19 mouse cellular contexts compared by ENCODE assay signal in the genomic region with DNA sequence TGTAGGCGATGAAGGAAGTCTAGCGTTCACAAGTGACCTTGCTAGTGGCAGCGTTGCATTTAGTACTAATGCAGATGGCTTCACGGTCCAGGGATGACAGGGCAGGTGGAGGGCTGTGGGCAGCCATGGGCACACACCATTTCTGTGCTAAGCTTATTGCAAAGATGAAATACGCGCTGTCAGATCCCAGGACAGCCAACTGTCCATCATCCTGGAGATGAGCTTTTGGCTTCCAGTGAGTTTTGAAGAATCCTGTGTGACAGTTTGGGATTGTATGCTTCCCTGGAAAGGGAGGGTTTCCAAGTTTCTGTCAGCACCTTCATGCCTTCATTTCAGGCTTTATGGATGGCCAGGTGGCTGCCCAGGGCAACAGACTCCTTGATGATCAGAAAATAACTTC.
"Had no signal": no experiment of that assay in that cellular context is flagged by ENCODE, and none has a peak within 500 bp of the region (broad histone marks: within the 10 kb centered on the region; RNA-seq: fewer than 3 reads in every experiment).

No protein-coding gene starts in this region.

- H3K4me3 ChIP-seq: midbrain, embryonic 15.5 days; myocyte; neural tube, embryonic 13.5 days; stomach, embryonic 15.5 days had no signal

- H3K9ac ChIP-seq: liver, embryonic 14.5 days; liver, postnatal 0 days; lung, embryonic 14.5 days; midbrain, embryonic 15.5 days; neural tube, embryonic 13.5 days; stomach, embryonic 15.5 days had no signal

- H3K9me3 ChIP-seq: midbrain, embryonic 15.5 days; neural tube, embryonic 13.5 days; stomach, embryonic 15.5 days had no signal

- H3K36me3 ChIP-seq: midbrain, embryonic 15.5 days; neural tube, embryonic 13.5 days; stomach, embryonic 15.5 days had no signal

- H3K27ac ChIP-seq: liver, embryonic 14.5 days; macrophage; neural tube, embryonic 13.5 days; stomach, embryonic 15.5 days had no signal

- H3K27me3 ChIP-seq: midbrain, embryonic 15.5 days; neural tube, embryonic 13.5 days; stomach, embryonic 15.5 days had no signal

- H3K4me1 ChIP-seq: midbrain, embryonic 15.5 days; stomach, embryonic 15.5 days had no signal

- ATAC-seq: liver, postnatal 0 days; lung, postnatal 0 days; midbrain, embryonic 15.5 days had no signal

- H3K4me2 ChIP-seq: liver, embryonic 11.5 days; lung, embryonic 14.5 days; midbrain, embryonic 11.5 days; midbrain, embryonic 15.5 days; neural tube, embryonic 13.5 days; stomach, embryonic 15.5 days had no signal

- DNase-seq: kidney, adult 18-20 months; kidney, adult 9 months; kidney, postnatal 14 days; kidney, postnatal 4 days; liver, postnatal 0 days; lung, embryonic 14.5 days; retina, postnatal 1 day; right cerebral cortex, postnatal 25 days; spleen, adult 18-20 months; thymus, postnatal 25 days had no signal
